Comparison of ENCODE assay signal across 9 mouse cellular contexts in the genomic region with DNA sequence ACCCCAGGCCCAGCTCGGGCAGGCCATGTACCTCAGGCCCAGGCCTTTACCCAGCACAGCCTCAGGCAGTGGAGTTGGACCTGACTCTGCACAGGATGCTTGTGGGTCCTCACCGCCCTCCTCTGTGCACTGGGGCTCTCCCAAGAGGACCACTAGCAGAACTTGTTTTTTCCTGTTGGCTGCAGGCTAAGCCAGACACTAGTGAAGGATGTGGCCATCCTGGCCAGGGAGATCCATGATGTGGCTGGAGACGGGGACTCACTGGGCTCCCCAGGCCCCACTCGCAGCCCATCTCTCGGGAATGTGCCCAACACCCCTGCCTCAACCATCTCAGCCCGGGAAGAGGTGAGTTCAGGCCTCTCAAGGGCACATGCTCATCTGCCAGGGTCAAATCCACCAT. TPM values are rescaled to one million over a fixed set of nuclear protein-coding genes. Genes with fewer than 3 reads are reported as not detected.
DNase-seq lines count a peak whose midpoint lies in the region; ATAC-seq and TF ChIP-seq lines count a peak whose summit lies in the region.
"Had no signal": no experiment of that assay in that cellular context is flagged by ENCODE, and none has a peak within 500 bp of the region (broad histone marks: within the 10 kb centered on the region; RNA-seq: fewer than 3 reads in every experiment).

No protein-coding gene starts in this region.

- DNase-seq in lung, embryonic 14.5 days = no peak
- no peak for DNase-seq in lung, postnatal 10 days
- peak; percentile 5 for DNase-seq in hindbrain, embryonic 11.5 days (ENCODE audit: low spot score)
- DNase-seq in embryo, embryonic 9.5 days (ENCODE audit: extremely low spot score) = no peak
- no peak for DNase-seq in urinary bladder, postnatal 4 days (ENCODE audit: low spot score in 2 of 2)
- no peak for DNase-seq in retina, postnatal 1 day

- H3K4me3 ChIP-seq in lung, embryonic 14.5 days (ENCODE audit: low read depth, low read length) = no peak overlapping the region
- H3K4me3 ChIP-seq in forebrain, embryonic 16.5 days (replicated peaks; ENCODE audit: low read length) = no peak overlapping the region
- H3K4me3 ChIP-seq in hindbrain, embryonic 11.5 days (ENCODE audit: low read depth, low read length) = no peak overlapping the region
- no peak overlapping the region for H3K4me3 ChIP-seq in neural tube, embryonic 13.5 days
- H3K4me3 ChIP-seq: megakaryocyte, embryonic 14.5 days had no signal

- H3K36me3 ChIP-seq in lung, embryonic 14.5 days (ENCODE audit: insufficient read depth) = peaks cover 53% of the 10 kb centered on the region
- H3K36me3 ChIP-seq in forebrain, embryonic 16.5 days (ENCODE audit: control insufficient read depth, insufficient read depth) = peaks cover 8% of the 10 kb centered on the region; the same call in 1 of the 2 replicates
- H3K36me3 ChIP-seq in hindbrain, embryonic 11.5 days (ENCODE audit: control insufficient read depth, insufficient read depth, low read length) = no peaks in the 10 kb centered on the region
- H3K36me3 ChIP-seq in neural tube, embryonic 13.5 days = peaks cover 67% of the 10 kb centered on the region

- no peak overlapping the region for H3K4me2 ChIP-seq in lung, embryonic 14.5 days
- no peak overlapping the region for H3K4me2 ChIP-seq in forebrain, embryonic 16.5 days (ENCODE audit: low read length)
- H3K4me2 ChIP-seq in hindbrain, embryonic 11.5 days (replicated peaks; ENCODE audit: low read depth, low read length) = no peak overlapping the region
- H3K4me2 ChIP-seq in neural tube, embryonic 13.5 days = no peak overlapping the region

- H3K27ac ChIP-seq in lung, embryonic 14.5 days (ENCODE audit: low read depth) = peak overlapping the region; percentile 5; the same call in 1 of the 2 replicates
- H3K27ac ChIP-seq in forebrain, embryonic 16.5 days (ENCODE audit: low read length) = no peak overlapping the region
- no peak overlapping the region for H3K27ac ChIP-seq in hindbrain, embryonic 11.5 days (ENCODE audit: low read depth, low read length)
- H3K27ac ChIP-seq in neural tube, embryonic 13.5 days (replicated peaks) = peak overlapping the region; percentile 49; the same call in 1 of the 2 replicates

- no peak for TF ChIP-seq CTCF in lung, embryonic 14.5 days (IDR thresholded peaks at IDR 0.05; ENCODE audit: low read depth)

- ATAC-seq in lung, embryonic 14.5 days (ENCODE audit: insufficient read depth) = peak; percentile 16
- ATAC-seq in forebrain, embryonic 16.5 days = no peak
- ATAC-seq in hindbrain, embryonic 11.5 days (ENCODE audit: low FRiP score) = 0 out of 2 replicates have a peak, but pooled peaks have one; percentile 12
- ATAC-seq in neural tube, embryonic 13.5 days (ENCODE audit: low read depth) = 0 out of 2 replicates have a peak, but pooled peaks have one; percentile 9

- 57% methylated on average over 6 of the region's 6 CpGs for WGBS in lung, embryonic 14.5 days
- 78% methylated on average over 6 of the region's 6 CpGs for WGBS in forebrain, embryonic 16.5 days
- 75% methylated on average over 6 of the region's 6 CpGs for WGBS in hindbrain, embryonic 11.5 days
- 78% methylated on average over 6 of the region's 6 CpGs for WGBS in neural tube, embryonic 13.5 days

- no peaks in the 10 kb centered on the region for H3K9me3 ChIP-seq in lung, embryonic 14.5 days (ENCODE audit: low read depth, low read length)
- no peaks in the 10 kb centered on the region for H3K9me3 ChIP-seq in forebrain, embryonic 16.5 days (ENCODE audit: control insufficient read depth, low read length)
- no peaks in the 10 kb centered on the region for H3K9me3 ChIP-seq in hindbrain, embryonic 11.5 days (ENCODE audit: control insufficient read depth, low read length)
- no peaks in the 10 kb centered on the region for H3K9me3 ChIP-seq in neural tube, embryonic 13.5 days
- H3K9me3 ChIP-seq: megakaryocyte, embryonic 14.5 days had no signal

- H3K4me1 ChIP-seq in lung, embryonic 14.5 days (ENCODE audit: insufficient read depth) = no peaks in the 10 kb centered on the region
- peaks cover 9% of the 10 kb centered on the region for H3K4me1 ChIP-seq in forebrain, embryonic 16.5 days (replicated peaks; ENCODE audit: control insufficient read depth, insufficient read depth, low read length)
- H3K4me1 ChIP-seq in hindbrain, embryonic 11.5 days (replicated peaks; ENCODE audit: control insufficient read depth, insufficient read depth, low read length) = no peaks in the 10 kb centered on the region; the same call in 1 of the 2 replicates
- peaks cover 20% of the 10 kb centered on the region for H3K4me1 ChIP-seq in neural tube, embryonic 13.5 days (replicated peaks)

- 0 out of 2 replicates have a peak overlapping the region, but pooled peaks have one; percentile 6 for H3K9ac ChIP-seq in lung, embryonic 14.5 days
- H3K9ac ChIP-seq in forebrain, embryonic 16.5 days (replicated peaks; ENCODE audit: low read depth, low read length) = 0 out of 2 replicates have a peak overlapping the region, but pooled peaks have one; percentile 28
- H3K9ac ChIP-seq in hindbrain, embryonic 11.5 days (ENCODE audit: low read depth, low read length) = peak overlapping the region; percentile 11; the same call in 1 of the 2 replicates
- H3K9ac ChIP-seq in neural tube, embryonic 13.5 days = peak overlapping the region; percentile 41; the same call in 1 of the 2 replicates

- no peaks in the 10 kb centered on the region for H3K27me3 ChIP-seq in lung, embryonic 14.5 days (ENCODE audit: insufficient read depth, low read length)
- no peaks in the 10 kb centered on the region for H3K27me3 ChIP-seq in forebrain, embryonic 16.5 days (replicated peaks; ENCODE audit: control insufficient read depth, insufficient read depth, low read length)
- no peaks in the 10 kb centered on the region for H3K27me3 ChIP-seq in hindbrain, embryonic 11.5 days (ENCODE audit: control insufficient read depth, insufficient read depth, low read length)
- no peaks in the 10 kb centered on the region for H3K27me3 ChIP-seq in neural tube, embryonic 13.5 days

RNA-seq across cellular contexts. Expression of a gene that starts 17.7 kb away (rescaled TPM):
- polyA plus RNA-seq in lung, embryonic 14.5 days (2014; fragmentation: Nextera tagmentation; extraction: Ambion mirVana) = 9.3 and 10.9 TPM in 2 replicates
- polyA plus RNA-seq in forebrain, embryonic 16.5 days (2015; fragmentation: Nextera tagmentation; extraction: Ambion mirVana) = 4.0 and 5.3 TPM in 2 replicates
- 4.7 and 6.2 TPM in 2 replicates for polyA plus RNA-seq in hindbrain, embryonic 11.5 days (2014; fragmentation: Nextera tagmentation; extraction: Ambion mirVana)
- 6.7 and 8.6 TPM in 2 replicates for polyA plus RNA-seq in neural tube, embryonic 13.5 days (2015; fragmentation: Nextera tagmentation; extraction: Ambion mirVana)

RNA-seq across cellular contexts. Expression of a gene that starts 22.5 kb away (rescaled TPM):
- polyA plus RNA-seq in lung, embryonic 14.5 days (2014; fragmentation: Nextera tagmentation; extraction: Ambion mirVana) = 21.4 and 23.1 TPM in 2 replicates
- polyA plus RNA-seq in forebrain, embryonic 16.5 days (2015; fragmentation: Nextera tagmentation; extraction: Ambion mirVana) = 18.8 and 22.9 TPM in 2 replicates
- 8.5 and 8.7 TPM in 2 replicates for polyA plus RNA-seq in hindbrain, embryonic 11.5 days (2014; fragmentation: Nextera tagmentation; extraction: Ambion mirVana)
- 23.7 and 26.9 TPM in 2 replicates for polyA plus RNA-seq in neural tube, embryonic 13.5 days (2015; fragmentation: Nextera tagmentation; extraction: Ambion mirVana)

RNA-seq across cellular contexts. Expression of a gene that starts 59.7 kb away (rescaled TPM):
- polyA plus RNA-seq in lung, embryonic 14.5 days (2014; fragmentation: Nextera tagmentation; extraction: Ambion mirVana) = 0.61 and 0.64 TPM in 2 replicates
- polyA plus RNA-seq in forebrain, embryonic 16.5 days (2015; fragmentation: Nextera tagmentation; extraction: Ambion mirVana) = 1.2 TPM in 2 replicates
- polyA plus RNA-seq in hindbrain, embryonic 11.5 days (2014; fragmentation: Nextera tagmentation; extraction: Ambion mirVana) = 0.21 and 0.29 TPM in 2 replicates
- polyA plus RNA-seq in neural tube, embryonic 13.5 days (2015; fragmentation: Nextera tagmentation; extraction: Ambion mirVana) = 2.8 and 2.9 TPM in 2 replicates

Comparison
In these comparisons a context has a peak if more than half of its experiments do, and no peak if none do; other contexts are left out.
1. H3K27ac ChIP-seq: peak in lung, embryonic 14.5 days (single experiment) and neural tube, embryonic 13.5 days (single experiment); none in forebrain, embryonic 16.5 days (single experiment) and hindbrain, embryonic 11.5 days (single experiment).
2. Peak in every context shown above with its lines, with median percentiles within 50 percentile points of each other: H3K9ac ChIP-seq.